Mouse (Mus musculus) testis, adult 2 months (tissue): ENCODE results near the gene Prrc2c.

ENCODE experiments used
- CTCF ChIP-seq: fragments of 200-500 bp; IDR thresholded peaks from 2 replicates; pipeline ENCODE4 v1.5.1; 2012; ENCODE audit warnings: low read depth, mild to moderate bottlenecking, inconsistent platforms, low read length, moderate library complexity; ENCODE audit not compliant: control insufficient read depth, insufficient read depth, insufficient replicate concordance
- POLR2A ChIP-seq: fragments of 200-500 bp; IDR thresholded peaks from 2 replicates; pipeline ENCODE4 v1.6.1; 2012; ENCODE audit warnings: low read depth, mild to moderate bottlenecking, inconsistent platforms, low read length, moderate library complexity; ENCODE audit not compliant: control insufficient read depth

DNA sequence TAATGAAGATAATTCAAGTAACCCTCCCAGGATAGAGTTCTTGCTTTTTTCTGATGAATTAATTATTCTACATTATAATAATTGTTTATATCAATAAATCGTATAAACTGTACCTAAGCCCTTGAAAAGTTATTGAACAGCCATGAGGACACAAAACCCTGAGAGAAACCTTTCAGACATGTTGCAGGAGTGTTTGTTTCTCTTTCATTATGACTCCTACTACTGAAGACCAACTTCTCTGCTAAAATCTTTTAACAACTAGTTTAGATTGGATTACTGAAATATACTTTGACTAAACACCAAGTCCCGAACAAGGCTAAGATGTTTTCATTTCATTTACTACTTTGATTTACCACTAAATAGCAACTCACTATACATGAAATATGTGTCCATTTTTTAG, 19.7 kb downstream of the Prrc2c start:
- TF ChIP-seq CTCF: no peak
- TF ChIP-seq POLR2A: no peak
